Mouse (Mus musculus) gastrocnemius, postnatal 36 days (tissue): ENCODE measurements around the gene March6. TPM values are rescaled to one million over a fixed set of nuclear protein-coding genes. Genes with fewer than 3 reads are reported as not detected.

Source experiments
- DNase-seq, 2 experiments: peaks; one replicate each; pipeline ENCODE4 v3.0.0; 2022
- intact Hi-C: fragments of 180-260 bp; cut with DNase I; formaldehyde crosslinking; loops from one replicate; pipeline ENCODE4 v1.15.1; 2025
- total RNA-seq, 2 experiments: library from RNA; stranded (reverse); gene quantifications; 2 replicates each; pipeline ENCODE4 v1.2.3; 2021

March6 gene
- total RNA-seq, 2 experiments from 2014 or later: 99.7 to 116 TPM

- intact Hi-C loops: no loop called here
- no peak for DNase-seq
Measured at GRCm38 (mm10) chr15:31460571-31460970, 70.3 kb downstream of the March6 start.

GRCm38 (mm10) chr15:31458081-31458480 is 72.8 kb downstream of the March6 start:
- intact Hi-C loops: no loop called here
- no peak for DNase-seq

GRCm38 (mm10) chr15:31456381-31456780 is 74.5 kb downstream of the March6 start:
- intact Hi-C loops: no loop called here
- DNase-seq: no peak

DNA sequence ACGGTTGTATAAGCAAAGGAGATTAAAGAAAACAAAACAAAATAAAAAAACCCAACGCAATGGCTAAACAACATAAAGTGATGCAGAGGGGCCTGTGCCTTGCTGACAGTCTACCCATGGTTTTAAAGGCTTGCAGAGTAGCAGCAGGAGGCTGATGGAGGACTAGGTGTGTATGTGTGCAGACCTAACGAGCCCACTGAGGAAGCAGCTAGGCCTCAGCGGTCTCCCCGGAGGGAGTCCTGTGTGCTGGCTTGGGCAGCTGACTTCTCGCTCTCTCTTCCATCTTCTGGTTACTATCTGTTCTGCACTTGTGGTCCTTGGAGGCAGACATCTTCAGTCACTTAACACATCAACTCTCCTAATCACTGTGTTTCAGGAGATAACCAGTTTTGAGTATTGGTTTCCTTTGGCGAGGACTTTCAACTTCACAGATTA is 76.0 kb downstream of the March6 start:
- intact Hi-C loops: loop anchor here (5.0 kb wide), 1 partner anchor 88 kb away; the partner anchor contains the start of gene Ankrd33b
- DNase-seq: no peak

- intact Hi-C loops: loop anchor here (5.0 kb wide), 1 partner anchor 87 kb away; the partner anchor contains the start of gene Ankrd33b
Measured at GRCm38 (mm10) chr15:31454096-31454860, 76.6 kb downstream of the March6 start.

DNA sequence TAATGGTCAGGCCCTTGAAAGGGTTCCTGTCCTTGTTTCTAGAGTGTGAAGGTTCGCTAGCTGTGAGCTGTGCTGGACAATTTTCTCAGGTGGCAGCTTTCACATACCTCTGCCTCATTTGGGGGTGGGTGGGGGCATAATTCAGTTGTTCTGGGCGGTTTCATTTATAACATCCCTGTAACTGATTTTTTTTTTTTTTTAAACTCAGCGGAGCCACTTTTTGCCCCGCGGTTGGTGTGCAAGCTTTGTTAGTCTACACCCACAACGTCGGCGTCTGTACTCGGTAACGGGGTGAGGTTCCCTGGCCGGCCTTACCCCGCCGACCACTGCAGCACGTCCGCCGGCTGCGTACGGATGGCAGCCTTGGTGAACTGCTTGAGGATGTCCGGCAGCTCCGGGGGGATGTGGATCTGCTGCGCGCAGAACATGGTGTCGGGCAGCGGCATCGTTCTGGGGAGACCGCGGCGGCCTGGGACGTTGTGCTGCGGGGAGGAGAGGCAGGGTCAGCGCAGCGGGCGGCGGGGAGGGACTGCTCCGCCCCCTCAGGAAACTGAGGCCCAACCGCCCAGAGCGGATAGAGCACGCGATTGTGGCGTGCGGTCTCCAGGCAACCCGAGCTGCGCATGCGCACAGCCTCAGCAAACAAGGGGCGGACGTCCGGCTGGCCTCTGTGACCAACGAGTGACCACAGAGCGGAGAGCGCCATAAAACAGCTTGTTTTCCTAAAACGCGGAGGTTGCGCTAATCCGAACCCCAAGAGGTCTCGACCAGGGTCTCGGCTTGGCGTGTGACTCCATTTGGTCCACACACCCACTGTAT is 77.5 kb downstream of the March6 start, which contains the start of gene Ropn1l:
Gene Ropn1l, minus strand, starts transcription at position 640 of the 819 bp plus-strand sequence.
- intact Hi-C loops: loop anchor here (5.0 kb wide), 1 partner anchor 86 kb away; the partner anchor contains the start of gene Ankrd33b
- DNase-seq: peak; percentile 90 to 94

More at GRCm38 (mm10) chr15:31454096-31454860, 76.6 kb downstream of the March6 start:
- DNase-seq: no peak

GRCm38 (mm10) chr15:31452336-31453097 is 78.3 kb downstream of the March6 start:
- intact Hi-C loops: loop anchor here (5.0 kb wide), 1 partner anchor 85 kb away; the partner anchor contains the start of gene Ankrd33b
- DNase-seq: no peak

- no peak for DNase-seq
- intact Hi-C loops: loop anchor here (5.0 kb wide), 1 partner anchor 82 kb away; the partner anchor contains the start of gene Ankrd33b
Measured at GRCm38 (mm10) chr15:31449772-31450171, 81.1 kb downstream of the March6 start.

DNA sequence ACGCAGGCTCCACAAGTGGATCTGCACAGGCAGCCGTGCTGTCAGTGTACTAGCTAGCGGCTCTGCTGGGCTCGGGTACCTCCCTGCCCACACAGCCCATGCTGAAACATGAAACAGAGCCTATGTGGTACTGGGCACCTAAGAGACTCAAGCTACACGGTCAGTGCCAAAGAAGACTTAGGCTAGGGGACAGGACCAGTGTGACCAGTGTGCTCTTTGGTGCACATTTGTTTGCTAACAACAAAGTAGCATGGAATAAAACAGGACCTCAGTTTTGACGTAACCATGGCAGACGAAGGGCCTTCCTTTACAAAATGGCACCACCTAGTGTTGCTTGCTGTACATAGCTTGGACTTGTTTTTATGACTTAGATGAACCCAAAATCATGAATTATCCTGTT is 83.7 kb downstream of the March6 start:
- intact Hi-C loops: loop anchor here (1.0 kb wide), 1 partner anchor 131 kb away; no protein-coding TSS in a partner anchor
- DNase-seq: peak in 1 of 2 experiments; percentile 21

DNA sequence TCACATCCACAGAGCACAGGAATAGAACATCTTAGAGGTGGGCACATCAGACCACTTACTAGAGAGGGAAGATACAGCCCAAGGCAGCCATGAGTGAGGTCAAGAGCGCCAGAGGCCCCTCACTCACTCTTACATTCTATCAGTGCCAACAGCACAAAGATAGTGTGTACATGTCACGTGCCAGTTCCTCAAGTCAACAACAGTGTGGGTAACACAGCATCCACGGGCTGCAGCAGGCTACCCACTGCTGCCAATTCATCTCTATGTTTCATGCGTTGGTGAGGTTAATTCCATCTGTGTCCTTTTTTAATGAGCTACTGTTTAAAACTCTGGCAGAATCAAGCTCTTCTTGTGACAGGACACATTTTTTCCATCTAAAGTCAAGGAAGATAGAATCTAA is 88.2 kb downstream of the March6 start:
- no peak for DNase-seq
- intact Hi-C loops: loop anchor here (2.0 kb wide), 1 partner anchor 124 kb away; no protein-coding TSS in a partner anchor

- intact Hi-C loops: loop anchor here (2.0 kb wide), 1 partner anchor 123 kb away; no protein-coding TSS in a partner anchor
- DNase-seq: no peak
Measured at GRCm38 (mm10) chr15:31441996-31442395, 88.9 kb downstream of the March6 start.

DNA sequence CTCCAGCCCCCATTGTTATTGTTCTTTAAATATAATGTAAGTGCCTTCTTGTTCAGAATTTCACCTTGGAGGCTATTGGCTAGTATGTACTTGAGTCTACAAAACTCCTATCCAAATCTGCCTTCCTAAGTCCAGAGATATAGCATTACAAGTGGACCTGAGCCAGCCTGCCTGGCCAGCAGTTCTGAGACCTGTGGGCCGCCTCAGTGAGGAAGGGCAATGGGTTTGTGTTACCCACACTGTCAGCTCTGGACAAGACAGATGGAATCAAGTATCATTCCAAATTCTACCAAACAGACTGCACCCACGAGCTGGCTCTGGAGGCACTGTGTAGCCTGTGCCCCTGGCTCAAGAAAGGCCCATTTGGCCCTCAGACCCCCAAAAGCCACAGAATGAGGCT is 94.0 kb downstream of the March6 start:
- intact Hi-C loops: no loop called here
- DNase-seq: peak in 1 of 2 experiments; percentile 38

- DNase-seq: no peak
- intact Hi-C loops: no loop called here
Measured at GRCm38 (mm10) chr15:31436083-31436482, 94.8 kb downstream of the March6 start.

DNA sequence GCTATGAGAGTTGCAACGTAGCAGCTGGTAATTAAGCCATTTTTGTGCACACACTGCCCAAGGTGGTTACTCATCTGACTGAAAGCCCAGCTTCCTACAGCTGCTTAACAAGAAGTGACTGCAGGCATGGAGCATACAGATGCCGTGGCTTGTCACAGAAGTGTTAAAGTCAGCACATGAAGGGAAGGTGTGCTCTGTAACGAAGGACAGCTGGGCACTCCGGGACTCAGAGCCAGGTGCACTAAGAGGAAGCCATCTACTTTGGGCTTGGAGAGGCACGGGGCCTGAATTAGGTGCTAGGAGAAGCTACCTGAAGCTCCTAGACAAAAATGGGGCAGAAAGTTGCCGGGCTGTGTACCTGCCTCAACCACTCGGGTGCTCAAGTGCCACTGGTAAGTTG is 97.1 kb downstream of the March6 start:
- intact Hi-C loops: no loop called here
- DNase-seq: no peak

DNA sequence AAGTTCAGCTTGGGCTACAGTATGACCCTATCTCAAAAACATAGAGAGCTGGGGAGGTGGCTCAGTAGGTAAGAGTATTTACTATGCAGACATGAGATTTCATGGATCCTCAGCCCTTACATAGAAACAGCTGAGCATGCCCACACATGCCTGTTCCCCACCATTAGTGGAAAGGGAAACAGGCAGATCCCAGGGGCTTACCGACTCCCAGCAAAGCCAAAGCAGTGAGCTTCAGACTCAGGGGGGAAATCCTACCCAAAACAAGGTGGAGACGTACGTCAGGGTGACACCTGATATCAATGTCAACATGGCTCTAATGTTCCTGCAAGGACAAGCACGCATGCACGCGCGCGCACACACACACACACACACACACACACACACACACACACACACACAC is 99.0 kb downstream of the March6 start:
- intact Hi-C loops: no loop called here
- no peak for DNase-seq

DNA sequence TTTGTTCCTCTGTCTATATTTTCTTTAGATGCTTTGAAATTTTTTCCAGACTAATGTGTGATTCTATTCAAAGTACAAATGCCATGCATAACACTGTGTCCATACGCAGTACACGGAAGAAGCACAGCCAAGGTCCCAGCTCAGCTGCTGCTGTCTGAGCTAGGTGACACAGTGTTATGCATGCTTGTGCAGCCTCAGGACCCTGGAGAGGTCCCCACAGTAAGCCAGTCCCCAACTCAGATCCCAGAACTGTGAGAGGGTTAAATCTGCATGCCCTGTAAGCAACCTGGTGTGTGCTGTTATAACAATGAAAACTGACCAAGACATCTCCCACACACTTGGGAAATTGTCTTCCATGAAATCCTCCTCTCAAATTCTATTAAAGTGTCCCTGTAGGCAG is 100.8 kb downstream of the March6 start:
- intact Hi-C loops: no loop called here
- DNase-seq: no peak

DNA sequence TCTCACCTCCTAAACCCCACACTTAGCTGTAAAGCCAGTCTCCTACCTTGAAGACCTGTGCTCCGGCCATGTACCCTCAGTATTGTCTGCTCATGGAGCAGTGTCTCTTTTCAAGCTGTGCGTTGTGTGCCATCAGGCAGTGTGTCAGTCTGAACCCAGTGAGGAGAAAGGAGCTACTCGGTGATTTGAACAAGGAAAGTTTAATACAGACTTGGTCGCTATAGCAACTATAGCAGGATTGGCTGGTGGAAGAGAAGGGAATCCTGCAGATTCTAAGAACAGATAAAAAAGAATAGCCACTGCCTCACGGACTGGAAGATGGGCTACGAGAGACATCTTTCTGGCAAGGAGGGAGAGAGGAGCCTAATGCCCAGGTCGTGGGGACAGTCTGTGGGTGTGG is 101.4 kb downstream of the March6 start:
- DNase-seq: no peak
- intact Hi-C loops: no loop called here

DNA sequence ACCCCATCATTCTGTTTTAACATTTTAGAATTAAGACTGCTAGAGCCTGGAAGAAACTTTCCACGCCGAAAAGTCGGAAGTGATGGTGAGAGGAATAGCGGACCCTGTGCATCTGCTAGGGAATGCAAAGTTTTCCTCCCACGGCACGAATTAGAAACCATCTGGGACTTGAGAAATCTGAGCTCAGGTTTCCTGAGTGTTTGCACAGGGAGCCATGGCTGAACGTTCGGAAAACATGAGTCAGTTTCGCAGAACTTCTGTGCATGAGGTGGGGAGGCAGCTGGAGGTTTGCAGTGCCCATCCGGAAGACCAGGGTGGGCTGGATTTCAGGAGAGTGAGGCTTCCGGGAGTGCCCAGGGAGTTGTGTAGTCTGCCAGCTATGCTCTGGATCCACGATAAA is 102.3 kb downstream of the March6 start:
- DNase-seq: no peak
- intact Hi-C loops: no loop called here

GRCm38 (mm10) chr15:31427390-31427789 is 103.5 kb downstream of the March6 start:
- intact Hi-C loops: no loop called here
- no peak for DNase-seq

GRCm38 (mm10) chr15:31426066-31426706 is 104.7 kb downstream of the March6 start:
- DNase-seq: no peak
- intact Hi-C loops: no loop called here
